Mouse (Mus musculus) embryo, embryonic 11 days (tissue): ENCODE results near the gene Slc24a3.

Experiments
- DNase-seq: peaks from one replicate; pipeline ENCODE4 v3.0.0-alpha.2; 2015

Gene Slc24a3

GRCm38 (mm10) chr2:145288501-145288900, 120.9 kb downstream of the Slc24a3 start:
- DNase-seq, result no peak

DNA sequence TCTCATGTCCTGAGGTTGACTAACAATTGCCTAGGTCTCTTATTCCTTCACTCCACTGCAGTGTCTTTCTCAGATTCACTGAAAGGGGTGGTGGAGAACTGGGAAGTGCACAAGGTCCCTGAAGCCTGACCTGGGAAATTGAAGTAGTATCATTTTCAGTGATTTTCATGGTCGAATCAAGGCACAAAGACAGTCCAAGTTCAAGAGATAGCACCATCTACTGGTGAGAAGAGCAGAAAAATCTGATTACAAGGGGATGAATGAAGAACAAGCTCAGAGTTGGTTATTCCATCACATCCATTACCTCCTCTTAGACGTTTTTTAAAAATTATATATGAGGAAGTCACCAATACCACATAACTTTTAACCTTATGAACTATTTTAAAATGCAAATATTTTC, 123.9 kb downstream of the Slc24a3 start:
- DNase-seq, result peak; percentile 30

DNA sequence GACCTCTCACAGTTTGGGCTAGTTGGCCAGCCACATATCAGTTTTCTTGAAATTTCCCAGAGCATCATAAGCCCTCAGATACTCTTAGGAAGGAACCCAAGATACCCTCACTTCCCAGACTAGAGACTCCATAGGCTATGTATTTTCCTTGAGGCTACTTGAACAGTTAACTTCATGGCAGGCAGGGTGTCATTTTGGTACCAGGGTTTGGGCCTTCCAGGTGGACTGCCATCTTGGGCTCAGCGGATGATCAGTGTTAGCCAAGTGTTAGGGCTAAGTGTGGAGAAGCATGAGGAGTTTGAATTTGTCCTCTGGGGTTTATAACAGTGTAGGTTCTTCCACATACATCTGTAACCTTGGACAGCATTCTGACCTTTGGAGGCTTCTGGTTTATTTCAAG, 124.6 kb downstream of the Slc24a3 start:
- DNase-seq, result no peak

GRCm38 (mm10) chr2:145292816-145293215, 125.3 kb downstream of the Slc24a3 start:
- no peak for DNase-seq

DNA sequence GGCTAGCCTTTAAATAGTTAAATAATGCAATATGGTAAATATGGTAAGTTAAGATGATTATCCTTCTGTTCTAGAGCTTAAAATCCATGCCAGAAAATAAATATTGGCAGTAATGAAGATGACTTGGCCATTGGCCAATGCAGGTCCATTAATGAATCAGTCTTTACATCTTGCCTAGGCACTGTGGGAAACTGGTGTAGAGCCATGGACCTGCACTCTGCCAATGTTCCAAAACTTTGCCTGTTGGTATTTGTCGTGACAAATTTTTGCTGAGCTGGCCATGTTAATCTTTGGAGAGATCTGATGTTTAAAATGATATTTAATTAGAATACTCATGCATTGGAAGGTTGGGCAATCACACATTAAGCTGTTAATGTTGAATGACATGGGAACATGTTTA, 129.4 kb downstream of the Slc24a3 start:
- no peak for DNase-seq

DNA sequence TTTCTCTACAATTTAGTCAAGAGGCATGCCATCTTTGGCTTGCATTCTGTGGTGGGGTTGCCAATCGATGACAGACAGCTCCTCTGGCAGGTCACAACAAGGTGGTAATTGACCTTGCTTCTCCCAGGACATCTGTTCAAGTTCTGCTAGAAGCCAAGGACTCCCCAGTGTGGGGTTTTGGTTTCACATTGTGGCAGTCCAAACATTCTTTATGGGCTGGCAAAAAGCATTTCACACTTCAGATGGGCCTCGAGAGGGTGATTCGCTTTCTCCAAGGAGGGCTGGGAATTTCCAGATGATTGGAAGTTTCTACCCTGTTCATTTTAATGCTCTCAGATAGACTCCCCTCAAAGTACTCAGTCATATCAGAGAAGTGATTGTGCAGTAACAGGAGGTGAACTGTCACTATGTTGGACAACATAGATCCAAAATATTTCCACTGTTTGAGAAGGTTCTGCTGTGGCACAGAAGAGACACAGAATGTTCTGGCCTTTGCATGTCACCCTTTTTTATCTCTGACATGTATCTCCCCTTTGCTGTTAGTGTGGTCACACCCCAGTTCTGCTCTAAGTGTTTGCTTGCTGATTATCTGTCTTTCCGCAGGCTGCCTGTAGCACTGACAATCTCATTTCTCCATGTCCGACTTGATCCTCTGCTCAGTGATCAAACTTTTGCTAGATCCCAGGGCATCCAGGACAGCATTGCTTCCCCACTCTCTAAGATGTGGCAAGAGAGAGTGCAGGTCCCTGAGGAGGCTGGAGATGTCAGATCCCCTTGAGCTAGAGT, 132.6 kb downstream of the Slc24a3 start:
- no peak for DNase-seq

GRCm38 (mm10) chr2:145307231-145307883, 139.8 kb downstream of the Slc24a3 start:
- peak; percentile 10 for DNase-seq

GRCm38 (mm10) chr2:145318916-145319315, 151.4 kb downstream of the Slc24a3 start:
- DNase-seq, result no peak

GRCm38 (mm10) chr2:145321287-145321686, 153.7 kb downstream of the Slc24a3 start:
- DNase-seq, result no peak

DNA sequence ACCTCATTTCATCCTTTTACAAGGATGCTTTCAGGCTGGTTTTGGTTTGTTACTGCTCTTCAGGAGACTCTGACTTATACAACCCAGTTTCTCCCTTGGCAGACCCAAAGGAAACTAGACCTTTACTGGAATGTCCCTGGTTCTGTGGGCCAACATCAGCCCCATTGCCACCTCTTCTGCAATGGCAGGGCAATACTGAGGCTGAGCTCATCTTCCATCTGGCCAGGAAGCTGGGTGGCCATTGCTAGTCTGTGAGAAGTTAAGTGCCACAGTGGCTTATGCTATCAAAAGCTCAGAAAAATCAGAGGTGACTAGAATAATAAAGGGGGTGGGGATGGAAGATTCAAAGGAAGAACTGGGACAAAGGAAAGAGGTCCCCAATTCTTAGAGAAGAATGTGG, 154.2 kb downstream of the Slc24a3 start:
- DNase-seq, result no peak

DNA sequence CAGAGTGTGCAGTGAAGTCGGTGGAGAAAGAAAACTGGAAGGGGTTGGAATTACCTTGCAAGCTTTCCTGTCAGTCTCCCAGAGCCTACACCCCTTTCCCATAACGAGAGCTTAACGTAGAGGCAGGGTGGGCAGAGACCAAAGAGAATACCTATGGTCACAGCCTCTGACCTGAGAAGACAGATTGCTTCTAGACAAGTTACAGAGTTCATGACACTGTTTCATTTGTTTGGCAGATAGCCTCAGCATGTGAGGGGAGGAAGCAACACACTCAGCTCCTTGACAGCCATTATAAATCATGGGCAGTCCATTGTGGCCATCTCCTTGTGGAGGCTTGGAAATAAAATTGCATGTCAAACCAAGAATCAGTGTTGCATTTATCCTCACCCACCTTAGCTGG, 156.9 kb downstream of the Slc24a3 start:
- peak; percentile 2 for DNase-seq

DNA sequence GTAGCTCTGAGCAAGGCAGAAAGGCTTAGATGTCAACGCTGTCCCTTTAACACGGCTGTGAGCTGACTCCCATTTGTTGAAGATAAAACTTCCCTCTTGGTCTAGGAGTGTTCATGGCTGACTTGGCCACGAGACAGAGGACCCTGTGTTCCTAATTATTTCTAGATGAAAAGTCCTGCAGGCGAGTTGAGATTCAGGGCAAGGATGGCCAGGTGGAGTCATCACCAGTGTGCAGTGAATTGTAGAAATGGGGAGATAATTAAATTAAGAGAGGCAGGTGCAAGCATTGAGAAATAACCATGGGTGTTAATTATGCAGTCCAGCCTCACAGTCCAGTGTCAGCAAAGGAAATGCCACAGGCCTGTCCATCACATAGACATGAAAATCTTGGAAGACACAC, 158.3 kb downstream of the Slc24a3 start:
- DNase-seq, result no peak

GRCm38 (mm10) chr2:145326544-145326943, 159.0 kb downstream of the Slc24a3 start:
- no peak for DNase-seq

DNA sequence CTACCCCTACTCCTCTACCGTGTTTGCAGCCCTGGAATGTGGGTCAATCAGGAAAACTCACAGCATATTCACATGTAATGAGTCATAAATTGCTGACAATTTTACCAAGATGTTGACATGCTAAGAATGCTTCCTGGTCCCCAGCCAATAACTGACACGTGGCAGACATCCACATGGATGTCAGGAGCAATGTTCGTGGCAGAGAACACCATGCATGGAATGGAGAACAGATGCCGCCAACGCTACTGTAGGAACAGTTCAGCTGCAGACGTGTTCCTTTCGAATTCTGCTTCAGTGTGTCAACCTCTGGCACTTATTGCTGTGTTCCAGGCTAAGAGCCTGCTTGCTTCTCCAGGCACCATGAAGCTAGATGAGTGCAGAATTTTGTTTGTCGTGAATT, 162.2 kb downstream of the Slc24a3 start:
- DNase-seq, result no peak

GRCm38 (mm10) chr2:145331525-145331924, 164.0 kb downstream of the Slc24a3 start:
- DNase-seq, result no peak

GRCm38 (mm10) chr2:145333466-145333865, 165.9 kb downstream of the Slc24a3 start:
- DNase-seq, result no peak

DNA sequence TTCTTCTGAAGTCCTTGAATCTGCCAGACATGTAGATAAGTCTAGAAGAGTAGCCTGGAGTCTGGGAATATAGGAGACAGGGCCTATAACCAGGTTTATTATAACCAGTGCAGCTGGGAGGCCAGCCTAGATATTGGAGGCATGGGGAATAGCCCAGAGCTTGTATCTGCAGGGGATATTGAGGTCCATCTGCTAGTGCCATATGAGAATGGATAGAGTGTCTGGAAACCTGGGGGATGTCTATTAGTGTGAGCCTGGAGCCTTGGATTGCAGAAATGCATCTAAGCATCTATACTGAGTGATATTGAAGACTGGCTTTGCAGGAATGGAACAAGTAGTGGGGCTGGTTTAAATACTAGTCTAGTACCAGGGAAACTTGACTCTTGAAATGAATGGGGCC, 168.9 kb downstream of the Slc24a3 start:
- DNase-seq, result no peak

GRCm38 (mm10) chr2:145340816-145341215, 173.3 kb downstream of the Slc24a3 start:
- DNase-seq, result no peak

- DNase-seq, result no peak
Observed at GRCm38 (mm10) chr2:145342956-145343355, 175.4 kb downstream of the Slc24a3 start.

- DNase-seq, result no peak
Observed at GRCm38 (mm10) chr2:145344521-145344920, 177.0 kb downstream of the Slc24a3 start.

DNA sequence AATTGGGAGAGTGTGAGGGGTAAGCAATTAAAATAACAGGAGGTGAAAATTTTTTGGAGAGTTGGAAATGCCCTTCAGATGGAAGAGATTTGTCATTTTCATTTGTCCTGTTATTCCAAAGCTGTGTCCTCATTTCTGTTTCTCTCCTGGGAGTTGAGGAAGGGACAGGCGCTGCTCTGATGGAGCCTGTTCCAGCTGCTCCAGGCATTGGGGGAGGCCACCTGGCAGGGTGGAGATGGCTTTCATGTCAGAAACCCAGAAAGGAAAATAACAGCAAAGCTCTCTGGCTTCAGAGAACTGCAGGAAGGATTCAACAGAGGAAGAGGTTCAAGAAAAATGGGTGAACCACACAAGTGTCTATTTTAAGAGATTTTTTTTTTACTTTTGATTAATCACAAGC, 186.2 kb downstream of the Slc24a3 start:
- DNase-seq, result no peak

DNA sequence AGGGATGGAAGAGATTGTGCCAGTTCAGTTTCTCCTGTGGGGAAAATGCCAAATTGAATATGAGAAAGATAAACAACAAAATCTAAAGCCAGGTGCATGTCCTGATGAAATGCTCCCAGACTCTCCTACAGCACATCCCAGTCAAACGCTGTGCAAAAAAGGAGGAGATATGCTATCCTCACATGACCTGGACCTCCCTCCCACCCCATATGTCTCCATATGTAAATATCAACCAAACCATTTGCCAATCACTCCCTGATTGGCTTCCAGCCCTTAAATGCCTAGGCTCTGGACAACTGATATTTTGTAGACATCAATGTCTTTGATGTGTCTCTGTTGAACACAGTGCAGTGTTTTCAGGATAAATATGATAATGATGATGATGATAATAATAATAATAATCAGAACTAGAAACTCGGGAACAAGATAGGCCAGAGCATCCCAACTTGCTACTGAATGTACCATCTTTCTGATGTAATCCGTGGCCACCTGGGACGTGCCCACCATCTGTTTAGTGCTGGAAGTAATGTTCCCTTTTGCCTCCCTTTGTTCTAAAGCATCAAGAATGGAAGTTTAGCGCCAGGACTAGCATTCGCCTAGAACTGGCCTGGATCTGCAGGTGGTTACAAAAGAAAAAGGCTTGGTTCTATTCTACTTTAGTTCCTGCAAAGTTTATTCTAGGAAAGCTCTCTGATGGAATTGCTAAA, 190.8 kb downstream of the Slc24a3 start:
- no peak for DNase-seq

DNA sequence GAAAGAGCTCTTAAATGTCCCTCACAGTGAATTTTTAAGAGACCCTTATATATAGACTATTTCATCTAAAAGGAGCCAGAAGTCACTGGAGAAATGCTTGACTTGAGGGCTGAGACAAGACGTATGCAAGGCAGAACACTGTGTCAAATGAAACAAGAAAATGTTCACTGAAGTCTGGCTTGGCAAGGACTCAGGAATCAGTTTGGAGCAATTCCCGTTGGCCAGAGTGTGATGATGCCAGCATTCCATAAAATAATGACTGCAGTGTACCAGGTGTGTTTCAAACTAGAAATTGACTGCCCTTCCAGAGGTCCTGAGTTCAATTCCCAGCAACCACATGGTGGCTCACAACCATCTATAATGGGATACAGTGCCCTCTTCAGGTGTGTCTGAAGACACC, 196.1 kb downstream of the Slc24a3 start:
- DNase-seq, result no peak

- DNase-seq, result no peak
Observed at GRCm38 (mm10) chr2:145368701-145369100, 201.1 kb downstream of the Slc24a3 start.
